Mouse (Mus musculus) spleen, adult 2 months (tissue): ENCODE results near the gene S100a2. TPM values are rescaled to one million over a fixed set of nuclear protein-coding genes. Genes with fewer than 3 reads are reported as not detected.
A peak's percentile ranks its signal among the peaks of the same experiment; 100 is the strongest.

Source experiments
- DNase-seq, 2 experiments: peaks; one replicate each; pipeline versions ENCODE4 v3.0.0 to v3.0.0-alpha.2; 2012 to 2021; ENCODE audit warnings: low spot score in 2 of 2, low read depth in 1 of 2
- H3K27ac ChIP-seq: fragments of 200-500 bp; 2 replicates; pipeline ENCODE4 v1.5.1; 2012; ENCODE audit warnings: low read length, inconsistent platforms; ENCODE audit not compliant: insufficient read depth
- H3K27me3 ChIP-seq: fragments of 200-500 bp; 2 replicates; pipeline ENCODE4 v1.6.1; 2012; ENCODE audit warnings: mild to moderate bottlenecking, moderate library complexity, low read length, inconsistent platforms; ENCODE audit not compliant: control insufficient read depth, insufficient read depth
- H3K36me3 ChIP-seq: fragments of 200-500 bp; 2 replicates; pipeline ENCODE4 v1.6.1; 2012; ENCODE audit warnings: mild to moderate bottlenecking, low read length, inconsistent platforms; ENCODE audit not compliant: control insufficient read depth, insufficient read depth
- H3K4me1 ChIP-seq: fragments of 200-500 bp; 2 replicates; pipeline ENCODE4 v1.6.1; 2011; ENCODE audit warnings: inconsistent platforms; ENCODE audit not compliant: control insufficient read depth, insufficient read depth, insufficient read length
- H3K4me3 ChIP-seq: fragments of 200-500 bp; 2 replicates; pipeline ENCODE4 v1.5.1; 2011; ENCODE audit warnings: mild to moderate bottlenecking, inconsistent platforms; ENCODE audit not compliant: insufficient read depth, insufficient read length; ENCODE audit errors: extremely low read depth
- CTCF ChIP-seq: fragments of 200-500 bp; IDR thresholded peaks from 2 replicates; pipeline ENCODE4 v1.5.1; 2011; ENCODE audit warnings: mild to moderate bottlenecking, inconsistent platforms; ENCODE audit not compliant: insufficient read depth, insufficient read length, insufficient replicate concordance; ENCODE audit errors: extremely low read depth
- POLR2A ChIP-seq: fragments of 200-500 bp; IDR thresholded peaks from 2 replicates; pipeline ENCODE4 v1.6.1; 2011; ENCODE audit warnings: low read depth, low read length, inconsistent platforms
- WGBS: fragments of 180-500 bp; shearing (Covaris S2); methylation state at CpG from one replicate; pipeline ENCODE4 v1.1.7; 2018; 5-methylcytosine and 5-hydroxymethylcytosine counted together
- polyA plus RNA-seq: library from polyadenylated mRNA; depleted of rRNA; stranded (reverse); fragments of >200 nt; gene quantifications from 2 replicates; pipeline ENCODE4 v1.2.3, GENCODE M21; 2012

The S100a2 gene
- polyA plus RNA-seq, 1 experiment, result not detected

GRCm38 (mm10) chr3:90623435-90624071, 33.5 kb downstream of the S100a2 start:
- Histone ChIP-seq H3K27ac (no peak overlapping the region), H3K27me3 (no peaks in the 10 kb centered on the region), H3K4me3 (no peak overlapping the region), H3K4me1 (no peaks in the 10 kb centered on the region; the same call in 1 of the 2 replicates), H3K36me3 (no peaks in the 10 kb centered on the region)
- WGBS, result 33% methylated on average over 2 of the region's 2 CpGs
- TF ChIP-seq CTCF (no peak), POLR2A (no peak)
- peak in 1 of 2 experiments; percentile 34 for DNase-seq

DNA sequence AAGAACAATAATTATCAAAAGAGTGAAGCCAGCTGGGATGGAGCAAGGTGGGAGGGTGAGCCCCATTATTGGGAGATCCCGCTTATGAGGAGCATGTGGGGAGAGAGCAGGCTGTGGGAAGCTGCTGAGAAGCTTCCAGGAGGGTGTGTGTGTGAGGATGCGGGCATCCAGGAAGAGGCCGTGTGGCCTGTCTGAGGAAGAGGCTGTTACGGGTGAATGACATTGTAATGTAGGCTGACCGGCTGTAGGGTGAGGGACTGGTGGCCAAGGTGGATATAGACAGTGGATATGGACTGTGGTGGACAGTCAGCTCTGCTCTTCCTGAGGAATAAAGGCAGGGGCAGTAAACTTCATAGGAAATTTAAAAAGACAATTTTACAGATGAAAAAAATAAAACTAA, 35.4 kb downstream of the S100a2 start:
- Histone ChIP-seq H3K4me1 (no peaks in the 10 kb centered on the region; the same call in 1 of the 2 replicates), H3K36me3 (no peaks in the 10 kb centered on the region), H3K4me3 (no peak overlapping the region), H3K27me3 (no peaks in the 10 kb centered on the region), H3K27ac (no peak overlapping the region)
- 91% methylated on average over 5 of the region's 5 CpGs for WGBS
- no peak for DNase-seq
- TF ChIP-seq POLR2A (no peak), CTCF (no peak)

DNA sequence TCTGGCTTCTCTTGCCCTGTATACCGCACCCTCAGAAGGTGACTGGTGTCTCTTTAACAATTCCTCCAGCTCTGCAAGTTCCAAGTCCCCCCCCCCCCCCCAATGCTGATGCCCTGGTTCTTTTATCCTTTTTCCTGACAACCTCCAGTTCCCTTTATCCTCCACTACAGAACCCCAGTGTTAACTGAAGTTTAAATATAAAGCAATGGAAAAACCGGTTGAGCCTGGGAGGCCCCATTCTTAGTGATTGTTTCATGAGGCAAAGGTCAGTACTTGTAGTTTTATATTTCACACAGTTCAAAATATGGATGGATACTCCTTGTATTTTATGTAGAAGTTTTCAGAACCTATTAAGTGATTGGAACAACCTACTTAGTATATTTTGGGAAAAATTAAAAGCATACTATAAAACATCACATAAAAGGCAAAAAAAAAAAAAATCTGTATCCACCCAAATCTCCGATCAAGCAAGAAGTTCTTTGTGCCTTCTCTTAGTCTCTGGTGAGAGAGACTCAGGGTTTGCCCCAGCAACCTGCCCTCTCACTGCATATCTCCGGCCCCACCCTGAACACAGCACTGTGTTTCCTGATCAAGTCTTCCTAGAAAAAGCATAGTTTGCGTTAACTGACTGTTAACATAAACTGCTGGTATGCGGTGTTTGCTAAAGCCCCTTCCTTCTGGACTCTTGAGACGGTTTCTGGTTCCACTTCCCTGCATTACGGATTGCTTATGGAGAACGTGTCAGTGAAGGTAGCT, 36.4 kb downstream of the S100a2 start:
- H3K4me1 ChIP-seq, result no peaks in the 10 kb centered on the region; the same call in 1 of the 2 replicates
- no peak overlapping the region for H3K4me3 ChIP-seq
- H3K27me3 ChIP-seq, result no peaks in the 10 kb centered on the region
- WGBS, result 86% methylated on average over 9 of the region's 9 CpGs
- no peaks in the 10 kb centered on the region for H3K36me3 ChIP-seq
- no peak for TF ChIP-seq CTCF
- TF ChIP-seq POLR2A, result no peak
- H3K27ac ChIP-seq, result no peak overlapping the region
- no peak for DNase-seq

DNA sequence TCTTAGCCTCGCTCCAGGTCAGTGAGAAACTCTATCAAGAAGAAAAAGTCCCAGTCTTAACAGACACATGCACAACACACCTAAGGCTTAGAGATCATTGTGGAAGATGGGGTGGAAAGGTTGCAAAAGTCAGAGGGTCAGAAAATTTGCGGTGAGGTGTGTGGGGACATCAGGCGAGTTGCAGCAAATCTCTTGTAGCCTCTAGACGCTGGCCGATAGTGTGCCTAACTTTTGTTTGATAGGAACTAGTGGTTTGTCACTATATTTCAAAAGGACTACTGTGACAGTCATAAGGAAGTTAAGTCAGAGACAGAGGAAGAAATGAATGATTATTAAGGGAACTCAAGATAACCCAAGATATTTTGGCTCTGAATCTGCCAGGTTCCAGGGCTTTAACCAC, 37.3 kb downstream of the S100a2 start:
- TF ChIP-seq CTCF (no peak), POLR2A (no peak)
- 77% methylated on average over 5 of the region's 5 CpGs for WGBS

GRCm38 (mm10) chr3:90627807-90628206, 37.8 kb downstream of the S100a2 start:
- Histone ChIP-seq H3K36me3 (no peaks in the 10 kb centered on the region), H3K4me1 (no peaks in the 10 kb centered on the region), H3K4me3 (no peak overlapping the region), H3K27ac (no peak overlapping the region), H3K27me3 (no peaks in the 10 kb centered on the region)
- no peak for DNase-seq
- TF ChIP-seq POLR2A, result no peak
- peak; percentile 43; the same call in 1 of the 2 replicates for TF ChIP-seq CTCF
- WGBS, result 66% methylated on average over 4 of the region's 4 CpGs

More for the DNA sequence above, 37.3 kb downstream of the S100a2 start:
- no peak overlapping the region for H3K27ac ChIP-seq
- H3K4me3 ChIP-seq, result no peak overlapping the region
- no peaks in the 10 kb centered on the region for H3K27me3 ChIP-seq
- no peaks in the 10 kb centered on the region for H3K36me3 ChIP-seq
- no peak for DNase-seq
- H3K4me1 ChIP-seq, result no peaks in the 10 kb centered on the region

DNA sequence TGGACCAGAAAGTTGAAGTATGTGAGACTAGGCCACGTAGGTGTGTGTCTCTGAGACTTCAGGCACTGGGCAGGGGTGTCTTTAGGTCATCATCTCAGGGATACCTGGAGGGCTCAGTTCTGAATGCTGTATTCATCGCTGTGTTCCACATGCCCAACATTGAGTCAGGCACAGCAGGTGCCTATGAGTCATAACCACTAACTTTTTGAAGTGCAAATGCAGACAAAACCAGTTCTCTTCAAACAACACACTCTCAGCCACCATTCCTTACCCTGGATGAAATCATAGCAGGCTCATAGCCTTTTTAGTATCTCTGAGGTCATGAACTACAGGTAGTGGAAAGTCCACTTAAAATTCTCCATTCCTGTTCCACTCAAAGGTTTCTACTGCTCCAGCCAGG, 39.3 kb downstream of the S100a2 start:
- H3K27ac ChIP-seq, result no peak overlapping the region
- H3K36me3 ChIP-seq, result no peaks in the 10 kb centered on the region
- WGBS, result 76% methylated on average over 2 of the region's 2 CpGs
- no peaks in the 10 kb centered on the region for H3K27me3 ChIP-seq
- H3K4me1 ChIP-seq, result no peaks in the 10 kb centered on the region
- TF ChIP-seq POLR2A, result no peak
- TF ChIP-seq CTCF, result no peak
- H3K4me3 ChIP-seq, result no peak overlapping the region
- DNase-seq, result no peak

DNA sequence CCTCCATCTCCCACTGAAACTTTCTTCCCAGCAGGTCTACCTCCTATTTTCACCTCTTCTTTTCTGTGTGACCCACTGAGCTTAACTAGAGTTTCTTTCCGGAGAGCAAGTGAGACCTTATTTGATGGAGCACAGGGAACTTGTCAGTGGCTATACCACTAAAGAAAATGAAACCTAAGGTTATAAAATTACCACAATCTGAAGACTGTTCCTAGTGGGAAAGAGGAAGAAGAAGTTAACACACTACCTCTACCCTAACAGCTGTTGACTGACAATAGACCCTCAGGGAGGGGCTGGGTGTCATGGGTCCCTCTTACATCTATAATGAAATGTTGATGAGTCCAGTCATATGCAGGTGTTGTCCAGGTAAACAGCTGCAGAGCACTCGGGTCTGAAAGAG, 41.9 kb downstream of the S100a2 start:
- no peak overlapping the region for H3K27ac ChIP-seq
- H3K4me3 ChIP-seq, result no peak overlapping the region
- H3K27me3 ChIP-seq, result no peaks in the 10 kb centered on the region
- H3K36me3 ChIP-seq, result no peaks in the 10 kb centered on the region
- 49% methylated on average over 2 of the region's 2 CpGs for WGBS
- no peaks in the 10 kb centered on the region for H3K4me1 ChIP-seq
- DNase-seq, result no peak
- TF ChIP-seq CTCF (no peak), POLR2A (no peak)
